Mouse (Mus musculus) embryo, embryonic 11.5 days (tissue): Measurements from ENCODE around the gene Dhodh.
A peak's percentile ranks its signal among the peaks of the same experiment; 100 is the strongest.

Source experiments
- DNase-seq: peaks from one replicate; pipeline ENCODE4 v3.0.0-alpha.2; 2012; ENCODE audit warnings: low read depth, low spot score

Dhodh gene

GRCm38 (mm10) chr8:109585652-109586051, 22.8 kb downstream of the Dhodh start:
- DNase-seq: no peak

GRCm38 (mm10) chr8:109584830-109585229, 23.6 kb downstream of the Dhodh start:
- DNase-seq: no peak

GRCm38 (mm10) chr8:109584293-109584692, 24.2 kb downstream of the Dhodh start:
- DNase-seq: no peak

GRCm38 (mm10) chr8:109578900-109579301, 29.6 kb downstream of the Dhodh start, which contains the start of gene Hp:
Gene Hp (minus strand): TSS chr8:109579172.
- DNase-seq: no peak

- no peak for DNase-seq
These were observed 32.2 kb downstream of the Dhodh start for GRCm38 (mm10) chr8:109576311-109576710.

- no peak for DNase-seq
These were observed 37.3 kb downstream of the Dhodh start for GRCm38 (mm10) chr8:109571139-109571538.

- peak; percentile 99 for DNase-seq
These were observed 42.8 kb downstream of the Dhodh start, which contains the start of the genes Dhx38 and Txnl4b for GRCm38 (mm10) chr8:109565498-109566333. Gene Dhx38 (minus strand): TSS chr8:109565861. Gene Txnl4b (plus strand): TSS chr8:109565892.

GRCm38 (mm10) chr8:109564766-109565165, 43.7 kb downstream of the Dhodh start:
- no peak for DNase-seq

- no peak for DNase-seq
These were observed 44.6 kb downstream of the Dhodh start for GRCm38 (mm10) chr8:109563881-109564280.

- DNase-seq: peak; percentile 17
These were observed 56.8 kb downstream of the Dhodh start for GRCm38 (mm10) chr8:109551663-109552062.

- no peak for DNase-seq
These were observed 64.4 kb downstream of the Dhodh start for GRCm38 (mm10) chr8:109544049-109544448.

GRCm38 (mm10) chr8:109542748-109543519, 65.5 kb downstream of the Dhodh start:
- DNase-seq: no peak

- no peak for DNase-seq
These were observed 66.3 kb downstream of the Dhodh start for GRCm38 (mm10) chr8:109542165-109542564.
